Mouse (Mus musculus): ENCODE data around the gene Kcnj12.

The Kcnj12 gene

DNA sequence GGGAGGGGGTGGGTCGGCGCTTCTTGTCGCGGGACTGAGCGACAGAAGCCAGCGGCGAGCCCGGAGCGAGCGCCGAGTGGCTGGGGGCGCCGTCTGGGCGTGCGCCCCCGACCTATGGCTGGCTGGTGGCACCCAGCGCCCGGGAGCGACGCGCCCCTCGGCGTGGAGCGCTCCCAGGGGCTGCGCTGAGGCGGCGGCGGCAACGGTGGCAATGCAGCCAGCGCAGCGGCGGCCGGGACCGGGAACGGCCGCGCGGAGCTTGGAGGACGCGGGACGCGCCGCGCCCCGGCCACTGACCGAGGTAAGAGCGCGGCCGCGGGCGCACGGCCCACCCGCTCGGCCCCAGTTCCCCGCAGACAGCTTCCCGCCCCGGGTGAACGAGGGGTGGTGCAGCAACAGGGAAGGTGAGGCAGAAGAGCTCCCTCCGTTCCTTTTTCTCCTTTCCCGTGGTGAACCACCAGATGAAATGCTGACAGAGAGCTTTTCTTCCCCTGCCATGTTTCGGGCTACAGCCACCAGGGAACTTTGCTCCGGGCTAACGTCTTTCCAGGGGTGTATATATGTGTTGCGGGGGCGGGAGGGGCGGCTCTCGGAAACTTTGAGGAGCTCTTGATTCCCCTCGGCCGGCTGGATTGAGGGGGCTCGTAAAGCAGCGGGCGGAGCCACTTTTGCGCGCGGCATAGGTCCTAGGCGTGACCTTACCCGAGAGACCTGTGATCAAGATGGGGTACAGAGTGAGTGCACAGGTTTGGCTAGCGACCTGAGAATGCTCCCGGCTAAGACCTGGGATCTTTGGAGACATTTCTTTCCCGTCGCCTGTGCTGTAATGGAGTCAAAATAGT, at the start of gene Kcnj12:
TSS of gene Kcnj12 (plus strand) at position 15 of the 842 bp plus-strand sequence.
- in situ Hi-C loops (cut with MboI; ENCODE audit: low sequenced_read_pairs), result no loop called here

DNA sequence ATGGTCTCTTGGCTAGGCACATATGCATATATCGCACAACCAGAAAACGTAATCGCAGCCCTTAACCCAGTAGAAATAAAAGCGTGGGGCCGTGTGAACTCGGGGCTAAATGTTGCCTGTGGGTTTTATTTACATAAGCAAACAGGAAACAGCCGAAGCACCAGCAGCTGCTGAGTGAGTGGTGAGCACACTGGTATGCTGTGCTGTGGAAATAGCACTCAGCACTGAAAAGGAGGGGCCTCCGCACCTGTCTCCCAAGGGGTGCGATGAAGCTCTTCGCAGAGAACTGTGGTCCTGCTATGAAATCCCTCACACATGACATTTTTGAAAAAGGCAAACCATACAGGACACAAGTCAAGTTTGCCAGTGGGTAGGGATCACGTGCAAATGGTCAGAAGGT, 47.3 kb upstream of the Kcnj12 start:
- in situ Hi-C loops (cut with MboI; ENCODE audit: low sequenced_read_pairs), result no loop called here

- in situ Hi-C loops (cut with MboI; ENCODE audit: low sequenced_read_pairs), result no loop called here
These were observed 46.1 kb upstream of the Kcnj12 start for GRCm38 (mm10) chr11:60976234-60976633.

GRCm38 (mm10) chr11:60976742-60977141, 45.6 kb upstream of the Kcnj12 start:
- in situ Hi-C loops (cut with MboI; ENCODE audit: low sequenced_read_pairs), result no loop called here

DNA sequence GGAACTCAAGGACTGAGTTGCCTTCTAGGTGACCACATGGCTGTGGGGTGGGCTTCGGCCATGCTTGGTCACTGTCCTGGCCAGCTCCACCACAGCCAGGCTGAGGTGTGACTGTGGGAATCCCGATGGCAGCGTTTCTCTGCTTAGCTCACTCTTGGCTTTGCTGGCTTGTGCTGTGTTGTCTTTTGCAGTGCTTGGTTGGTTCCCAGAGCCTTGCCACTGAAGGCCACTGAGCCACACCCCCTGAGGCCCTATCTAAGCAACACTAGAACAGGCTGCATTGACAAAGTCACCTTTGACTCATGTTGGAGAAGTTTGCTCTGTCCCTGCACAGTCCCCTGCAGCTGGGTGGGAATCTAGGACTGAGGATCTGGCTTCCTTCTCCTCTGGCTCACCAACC, 45.2 kb upstream of the Kcnj12 start:
- in situ Hi-C loops (cut with MboI; ENCODE audit: low sequenced_read_pairs), result no loop called here

DNA sequence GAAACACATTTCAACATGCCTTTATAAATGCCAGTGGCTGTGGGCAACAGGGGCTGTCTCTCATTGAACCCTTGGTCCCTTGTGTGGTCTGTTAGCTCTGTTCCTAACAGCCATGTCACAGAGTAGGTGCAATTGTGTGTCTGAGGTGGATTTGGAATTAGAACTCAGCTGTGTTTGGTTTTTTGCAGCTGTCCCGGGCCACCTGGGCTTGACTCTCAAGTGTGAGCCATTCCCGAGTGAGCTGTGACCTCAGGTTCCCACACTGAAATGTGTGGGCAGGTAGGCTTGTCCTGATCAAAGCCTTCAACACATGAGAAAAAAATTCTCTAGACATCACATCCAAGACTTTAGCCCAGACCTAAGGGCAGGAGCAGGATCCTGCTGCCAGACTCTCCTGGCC, 43.7 kb upstream of the Kcnj12 start:
- in situ Hi-C loops (cut with MboI; ENCODE audit: low sequenced_read_pairs), result no loop called here

DNA sequence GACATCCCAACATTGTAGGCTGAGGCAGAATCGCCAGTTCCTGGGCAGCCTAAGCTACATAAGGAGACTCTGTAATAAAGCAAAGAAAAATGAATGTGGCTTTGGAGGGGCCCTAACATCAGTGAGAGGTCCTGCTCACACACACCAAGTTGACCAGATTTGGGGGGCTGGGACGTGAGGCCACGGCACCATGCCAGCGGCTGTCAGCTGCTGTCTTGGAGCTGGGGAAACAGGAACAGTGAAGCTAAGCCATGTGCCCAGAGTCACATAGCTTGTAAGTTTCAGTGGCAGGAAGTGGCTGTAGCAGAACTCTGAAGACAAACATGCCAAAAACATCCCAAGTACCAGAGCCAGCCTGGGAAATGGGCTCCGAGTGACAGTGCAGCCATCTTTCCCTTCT, 42.6 kb upstream of the Kcnj12 start:
- in situ Hi-C loops (cut with MboI; ENCODE audit: low sequenced_read_pairs), result no loop called here

- in situ Hi-C loops (cut with MboI; ENCODE audit: low sequenced_read_pairs), result no loop called here
These were observed 40.5 kb upstream of the Kcnj12 start for GRCm38 (mm10) chr11:60981693-60982486.

DNA sequence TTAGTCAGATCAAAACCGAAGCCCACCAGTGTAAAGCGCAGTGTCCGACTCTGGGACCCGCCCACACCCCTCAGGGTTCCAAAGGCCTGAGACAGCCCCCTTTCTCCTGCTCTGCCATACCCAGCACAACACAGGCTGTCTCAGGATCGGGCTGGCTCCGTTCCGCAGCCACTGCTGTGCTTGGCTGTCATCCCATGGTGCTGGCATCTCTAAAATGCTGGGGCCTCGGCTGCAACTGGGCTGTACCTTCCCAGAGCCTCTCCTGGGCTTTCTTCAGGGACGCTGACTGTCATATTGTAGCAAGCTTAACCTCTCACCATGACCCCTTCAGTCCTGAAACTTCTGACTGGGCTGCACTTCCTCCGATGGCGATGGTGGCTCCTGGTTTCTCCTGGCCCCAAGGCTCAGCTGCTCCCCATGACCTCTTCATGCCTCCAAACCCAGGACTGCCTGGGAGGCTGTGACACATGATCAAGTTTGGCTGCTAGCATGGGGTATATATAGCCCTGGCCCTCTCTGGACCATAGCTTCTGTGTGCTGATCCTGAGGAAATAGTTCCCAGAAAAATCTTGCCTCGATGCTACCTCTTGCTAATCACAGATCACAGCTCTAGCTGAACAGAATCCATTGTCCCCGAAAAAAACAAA, 37.3 kb upstream of the Kcnj12 start:
- in situ Hi-C loops (cut with MboI; ENCODE audit: low sequenced_read_pairs), result no loop called here

DNA sequence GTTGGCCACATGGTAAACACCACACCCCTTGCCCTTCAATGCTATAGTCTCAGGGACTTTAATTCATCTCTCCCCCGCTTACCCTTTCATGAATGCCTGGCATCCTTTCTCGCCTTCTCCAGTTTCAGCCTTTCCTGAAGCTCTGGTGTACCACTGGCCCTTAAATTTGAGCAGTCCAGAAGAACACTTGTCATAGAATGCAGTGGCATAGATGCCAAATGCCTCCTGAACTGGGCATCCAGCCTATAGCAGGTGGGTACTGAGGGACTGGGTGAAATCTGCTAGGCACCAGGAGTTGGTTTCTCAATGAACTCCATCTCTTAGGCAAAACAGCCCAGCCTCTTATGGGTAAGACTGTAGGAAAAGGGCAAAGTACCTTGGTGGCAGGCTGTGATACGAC, 31.9 kb upstream of the Kcnj12 start:
- in situ Hi-C loops (cut with MboI; ENCODE audit: low sequenced_read_pairs), result no loop called here

DNA sequence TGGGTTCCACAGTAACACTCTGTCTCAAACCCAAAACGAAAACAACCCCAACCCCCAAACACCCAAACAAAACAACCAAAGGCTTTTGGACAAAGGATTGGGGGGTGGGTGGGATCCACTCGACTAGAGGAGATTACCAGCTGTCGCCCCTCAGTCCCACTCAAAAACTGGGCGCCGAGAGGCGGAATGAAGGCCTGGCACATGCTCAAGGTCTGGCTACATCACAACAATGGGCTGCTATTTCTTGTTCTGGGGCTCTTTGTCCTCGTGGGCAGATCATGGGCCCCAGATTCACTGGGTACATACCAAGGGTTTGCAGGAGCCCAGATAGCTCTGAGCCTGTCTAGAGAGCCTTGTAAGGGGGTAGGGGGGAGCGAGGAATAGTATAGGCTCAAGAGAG, 19.6 kb upstream of the Kcnj12 start:
- in situ Hi-C loops (cut with MboI; ENCODE audit: low sequenced_read_pairs), result no loop called here

DNA sequence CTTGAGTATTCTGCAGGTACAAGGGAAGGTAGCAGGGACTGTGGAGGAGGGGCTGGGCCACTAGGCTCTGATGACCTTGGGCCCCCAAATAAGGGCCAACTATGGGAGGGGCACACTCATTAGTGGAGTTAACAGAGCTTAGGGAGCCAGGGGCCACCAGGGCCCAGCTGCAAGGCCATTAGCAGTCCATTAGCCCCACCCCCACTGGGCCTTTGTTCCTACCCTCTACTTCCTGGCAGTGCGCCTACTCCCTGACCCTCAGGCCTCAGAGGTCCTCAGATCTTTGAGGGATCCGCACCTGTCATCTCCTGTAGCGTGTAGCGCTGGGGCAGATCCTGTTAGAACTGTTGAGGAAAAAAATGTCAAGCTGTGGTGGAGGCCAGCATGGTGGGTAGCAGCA, 18.3 kb upstream of the Kcnj12 start:
- in situ Hi-C loops (cut with MboI; ENCODE audit: low sequenced_read_pairs), result no loop called here

- in situ Hi-C loops (cut with MboI; ENCODE audit: low sequenced_read_pairs), result no loop called here
These were observed 17.6 kb upstream of the Kcnj12 start for GRCm38 (mm10) chr11:61004781-61005180.

DNA sequence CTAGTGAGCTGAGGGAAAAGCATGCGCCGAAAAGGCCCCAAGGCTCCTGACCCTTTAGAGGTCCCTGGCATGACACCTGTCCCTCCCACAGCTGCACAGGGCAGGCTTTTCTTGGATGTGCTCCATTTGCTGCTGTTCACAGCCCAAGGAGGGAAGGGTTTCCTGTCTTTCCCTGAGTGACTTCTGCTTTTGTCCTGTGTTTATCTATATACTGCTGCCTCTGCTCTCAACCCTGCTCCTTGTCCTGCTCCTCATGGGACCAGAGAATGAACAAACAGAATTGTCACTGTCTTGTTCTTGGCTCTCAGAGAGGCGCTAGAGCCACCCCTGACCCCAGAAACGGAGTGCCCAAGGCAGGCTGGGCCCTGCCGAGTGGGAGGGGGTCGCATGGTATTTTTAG, 17.0 kb upstream of the Kcnj12 start:
- in situ Hi-C loops (cut with MboI; ENCODE audit: low sequenced_read_pairs), result no loop called here

GRCm38 (mm10) chr11:61011736-61012294, 10.5 kb upstream of the Kcnj12 start:
- in situ Hi-C loops (cut with MboI; ENCODE audit: low sequenced_read_pairs), result no loop called here

- in situ Hi-C loops (cut with MboI; ENCODE audit: low sequenced_read_pairs), result no loop called here
These were observed 5.4 kb upstream of the Kcnj12 start for GRCm38 (mm10) chr11:61016866-61017398.

DNA sequence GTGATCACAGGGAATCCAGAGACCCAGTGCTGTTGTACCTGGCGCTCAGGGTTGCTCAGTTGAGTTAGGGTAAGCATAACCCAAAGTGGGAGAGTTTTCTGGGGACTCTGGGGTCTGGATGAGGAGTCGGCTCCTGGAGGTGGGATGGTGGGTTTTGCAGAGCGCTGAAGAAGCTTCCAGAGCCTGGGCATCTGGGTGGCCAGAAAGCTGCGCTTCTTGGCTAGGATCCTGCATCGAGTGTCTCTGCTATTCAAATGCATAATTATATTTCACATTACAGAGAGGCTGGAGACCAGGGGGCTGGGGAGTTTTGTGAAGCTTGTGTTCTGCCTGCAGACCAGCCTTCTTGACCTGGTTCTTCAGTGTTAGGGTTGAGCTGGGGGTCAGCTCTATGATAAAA, 1.2 kb upstream of the Kcnj12 start:
- in situ Hi-C loops (cut with MboI; ENCODE audit: low sequenced_read_pairs), result no loop called here

DNA sequence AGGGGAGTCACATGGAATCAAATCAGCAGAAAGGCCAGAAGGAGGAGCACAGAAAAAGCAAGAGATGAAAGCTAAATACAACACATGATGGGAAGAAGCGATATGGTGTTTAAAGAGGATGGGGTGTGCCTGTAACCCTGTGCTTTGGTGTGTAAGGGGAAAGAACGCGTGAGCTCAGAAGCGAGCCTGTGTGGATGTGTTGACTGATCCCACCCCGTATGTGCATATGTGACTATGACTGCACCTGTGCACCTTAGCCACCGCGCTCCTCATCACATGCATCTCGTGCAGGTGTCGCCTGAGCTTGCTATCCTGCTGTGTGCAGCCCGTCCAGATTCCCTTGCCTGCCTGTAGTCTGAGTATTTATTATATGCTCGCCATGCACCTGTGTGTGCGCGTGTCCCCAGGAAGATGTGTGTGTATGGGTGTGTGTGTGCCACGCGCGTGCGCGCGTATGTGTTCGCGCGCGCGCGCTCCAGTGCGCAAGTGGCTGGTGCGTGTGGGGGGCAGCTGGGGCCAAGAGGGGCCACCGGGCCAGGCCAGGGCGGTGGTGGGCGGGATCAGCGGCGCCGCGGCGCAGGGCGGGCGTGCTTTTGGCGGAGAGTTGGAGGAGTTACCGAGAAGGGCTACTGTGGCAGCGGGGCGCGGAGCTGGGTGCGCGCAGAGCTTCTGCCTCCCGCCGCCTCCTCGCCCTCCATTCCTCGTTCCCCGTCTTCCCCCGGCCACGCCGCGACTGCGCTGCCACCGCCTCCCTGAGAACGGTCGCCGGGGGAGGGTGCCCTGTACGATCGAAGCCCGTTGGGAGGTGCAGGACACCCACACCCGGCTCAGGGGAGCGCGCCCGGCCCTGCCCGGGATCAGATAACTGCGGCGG, 451 bp upstream of the Kcnj12 start:
- in situ Hi-C loops (cut with MboI; ENCODE audit: low sequenced_read_pairs), result no loop called here

GRCm38 (mm10) chr11:61023416-61024200, 1.2 kb downstream of the Kcnj12 start:
- in situ Hi-C loops (cut with MboI; ENCODE audit: low sequenced_read_pairs), result no loop called here

Data from CH12F3 (cell line).